Mouse (Mus musculus) C2C12 (cell line): ENCODE data around the gene 0610040J01Rik.

Source experiments
- CTCF ChIP-seq: IDR thresholded peaks from one replicate; pipeline ENCODE4 v1.5.1; 2011; ENCODE audit not compliant: control insufficient read depth, insufficient read depth, insufficient read length
- MAX ChIP-seq: IDR thresholded peaks from one replicate; pipeline ENCODE4 v1.6.1; 2011; ENCODE audit warnings: mild to moderate bottlenecking, control low read depth
- MYOD1 ChIP-seq: IDR thresholded peaks from one replicate; pipeline ENCODE4 v1.6.1; 2011; ENCODE audit warnings: low read depth; ENCODE audit not compliant: control insufficient read depth, insufficient read length
- MYOG ChIP-seq: IDR thresholded peaks from one replicate; pipeline ENCODE4 v1.6.1; 2011; ENCODE audit not compliant: control insufficient read depth, insufficient read length; ENCODE audit errors: extremely low read depth
- USF1 ChIP-seq: IDR thresholded peaks from one replicate; pipeline ENCODE4 v1.6.1; 2011; ENCODE audit warnings: low read depth, mild to moderate bottlenecking, control low read depth, moderate library complexity

DNA sequence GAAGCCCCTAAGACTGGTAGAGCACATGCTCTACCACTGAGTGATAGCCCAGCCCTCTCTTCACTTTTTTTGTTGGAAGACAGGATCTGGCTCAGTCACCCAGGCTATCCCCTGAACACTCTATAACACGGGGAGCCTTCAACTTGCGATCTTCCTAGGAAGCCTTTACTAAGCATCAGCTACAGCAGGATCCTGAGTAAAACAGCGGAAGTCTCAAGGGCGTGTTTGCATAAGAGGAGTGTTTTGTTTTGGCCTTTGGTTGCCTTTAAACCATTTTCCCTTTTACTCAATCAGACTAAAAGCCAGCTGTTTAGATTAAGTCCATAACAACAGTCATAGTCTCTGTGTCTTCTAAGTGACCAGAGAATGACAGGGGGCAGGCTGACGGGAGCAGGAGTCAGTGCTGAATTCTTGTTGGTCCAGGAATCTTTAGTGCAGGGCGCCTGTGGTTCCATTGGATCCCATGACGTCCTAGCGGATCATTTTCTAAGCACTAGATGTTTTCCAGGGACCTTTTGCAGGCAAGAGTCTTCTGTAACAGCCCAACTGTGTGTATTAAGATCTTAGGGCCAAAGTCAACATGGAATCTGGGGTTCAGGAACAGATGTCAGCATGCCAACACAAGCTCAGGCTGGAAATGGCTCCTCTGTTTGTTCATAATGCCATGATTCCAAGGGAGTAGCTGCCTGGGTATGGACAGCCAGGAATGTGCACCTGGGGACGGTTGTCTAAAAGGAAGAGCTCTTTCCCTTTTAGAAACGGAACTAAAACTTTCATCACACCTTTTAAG is 98.2 kb downstream of the 0610040J01Rik start:
- TF ChIP-seq MYOG (no peak), CTCF (no peak), MYOD1 (no peak), MAX (no peak), USF1 (no peak)
